ENCODE assay signal across 27 mouse cellular contexts in genomic region chr4:82970901-82971648, GRCm38 (mm10).
DNase-seq lines count a peak whose midpoint lies in the region; ATAC-seq and TF ChIP-seq lines count a peak whose summit lies in the region.
"Had no signal": no experiment of that assay in that cellular context is flagged by ENCODE, and none has a peak within 500 bp of the region (broad histone marks: within the 10 kb centered on the region; RNA-seq: fewer than 3 reads in every experiment).

No protein-coding gene starts in this region.

- no peaks in the 10 kb centered on the region for H3K36me3 ChIP-seq in forebrain, embryonic 13.5 days (ENCODE audit: poor library complexity, severe bottlenecking)
- peaks cover 4% of the 10 kb centered on the region; the same call in 1 of the 2 replicates for H3K36me3 ChIP-seq in forebrain, embryonic 10.5 days (replicated peaks)
- H3K36me3 ChIP-seq in hindbrain, embryonic 16.5 days (ENCODE audit: control insufficient read depth, insufficient read depth, low read length): no peaks in the 10 kb centered on the region
- no peaks in the 10 kb centered on the region for H3K36me3 ChIP-seq in hindbrain, postnatal 0 days (ENCODE audit: insufficient read depth, low read length)
- no peaks in the 10 kb centered on the region for H3K36me3 ChIP-seq in midbrain, postnatal 0 days (ENCODE audit: insufficient read depth, low read length)
- no peaks in the 10 kb centered on the region for H3K36me3 ChIP-seq in midbrain, embryonic 16.5 days (ENCODE audit: control insufficient read depth, insufficient read depth, low read length)
- H3K36me3 ChIP-seq in forebrain, postnatal 0 days (ENCODE audit: insufficient read depth): no peaks in the 10 kb centered on the region
- H3K36me3 ChIP-seq: heart, embryonic 15.5 days; hindbrain, embryonic 15.5 days; liver, embryonic 15.5 days had no signal

- no peaks in the 10 kb centered on the region for H3K9me3 ChIP-seq in forebrain, embryonic 13.5 days (replicated peaks)
- no peaks in the 10 kb centered on the region for H3K9me3 ChIP-seq in forebrain, embryonic 10.5 days
- no peaks in the 10 kb centered on the region for H3K9me3 ChIP-seq in hindbrain, embryonic 16.5 days (ENCODE audit: control insufficient read depth, low read length)
- no peaks in the 10 kb centered on the region for H3K9me3 ChIP-seq in hindbrain, postnatal 0 days (ENCODE audit: low read length)
- H3K9me3 ChIP-seq in midbrain, postnatal 0 days (ENCODE audit: low read length): no peaks in the 10 kb centered on the region
- H3K9me3 ChIP-seq in midbrain, embryonic 16.5 days (replicated peaks; ENCODE audit: control insufficient read depth, low read length, poor library complexity, severe bottlenecking): no peaks in the 10 kb centered on the region
- no peaks in the 10 kb centered on the region for H3K9me3 ChIP-seq in forebrain, postnatal 0 days (ENCODE audit: low read length)
- H3K9me3 ChIP-seq: embryonic facial prominence, embryonic 15.5 days; heart, embryonic 15.5 days; hindbrain, embryonic 15.5 days; liver, embryonic 15.5 days had no signal

- TF ChIP-seq CTCF in hindbrain, postnatal 0 days (IDR thresholded peaks at IDR 0.05; ENCODE audit: low read depth): no peak
- no peak for TF ChIP-seq CTCF in midbrain, postnatal 0 days (IDR thresholded peaks at IDR 0.05)
- TF ChIP-seq CTCF in forebrain, postnatal 0 days (IDR thresholded peaks at IDR 0.05; ENCODE audit: low read depth): no peak

- H3K4me2 ChIP-seq in forebrain, embryonic 13.5 days: no peak overlapping the region
- H3K4me2 ChIP-seq in hindbrain, embryonic 16.5 days (ENCODE audit: low read length): no peak overlapping the region
- no peak overlapping the region for H3K4me2 ChIP-seq in hindbrain, postnatal 0 days (ENCODE audit: low read depth, low read length)
- H3K4me2 ChIP-seq in midbrain, postnatal 0 days (ENCODE audit: low read depth, low read length, poor library complexity, severe bottlenecking): no peak overlapping the region
- H3K4me2 ChIP-seq in midbrain, embryonic 16.5 days (ENCODE audit: low read length): no peak overlapping the region
- no peak overlapping the region for H3K4me2 ChIP-seq in forebrain, postnatal 0 days (ENCODE audit: low read depth)
- H3K4me2 ChIP-seq: embryonic facial prominence, embryonic 15.5 days; heart, embryonic 15.5 days; hindbrain, embryonic 15.5 days; liver, embryonic 15.5 days; midbrain, embryonic 11.5 days had no signal

- peaks cover 5% of the 10 kb centered on the region; the same call in 1 of the 2 replicates for H3K4me1 ChIP-seq in forebrain, embryonic 13.5 days
- H3K4me1 ChIP-seq in forebrain, embryonic 10.5 days: peaks cover 13% of the 10 kb centered on the region
- no peaks in the 10 kb centered on the region; the same call in 1 of the 2 replicates for H3K4me1 ChIP-seq in hindbrain, embryonic 16.5 days (ENCODE audit: control insufficient read depth, insufficient read depth, low read depth, low read length)
- H3K4me1 ChIP-seq in hindbrain, postnatal 0 days (ENCODE audit: insufficient read depth, low read length): no peaks in the 10 kb centered on the region
- no peaks in the 10 kb centered on the region for H3K4me1 ChIP-seq in midbrain, postnatal 0 days (ENCODE audit: insufficient read depth, low read length)
- H3K4me1 ChIP-seq in midbrain, embryonic 16.5 days (ENCODE audit: control insufficient read depth, insufficient read depth, low read length): no peaks in the 10 kb centered on the region; the same call in 1 of the 2 replicates
- no peaks in the 10 kb centered on the region; the same call in 1 of the 2 replicates for H3K4me1 ChIP-seq in forebrain, postnatal 0 days (ENCODE audit: insufficient read depth)
- H3K4me1 ChIP-seq: embryonic facial prominence, embryonic 15.5 days; heart, embryonic 15.5 days; liver, embryonic 15.5 days had no signal

- no peak overlapping the region for H3K9ac ChIP-seq in forebrain, embryonic 13.5 days
- no peak overlapping the region for H3K9ac ChIP-seq in hindbrain, embryonic 16.5 days (ENCODE audit: low read depth, low read length)
- H3K9ac ChIP-seq in hindbrain, postnatal 0 days (replicated peaks; ENCODE audit: low read length): no peak overlapping the region
- H3K9ac ChIP-seq in midbrain, postnatal 0 days (replicated peaks; ENCODE audit: low read length, poor library complexity, severe bottlenecking): no peak overlapping the region
- no peak overlapping the region for H3K9ac ChIP-seq in midbrain, embryonic 16.5 days (ENCODE audit: low read depth, low read length)
- H3K9ac ChIP-seq in forebrain, postnatal 0 days: no peak overlapping the region
- H3K9ac ChIP-seq: embryonic facial prominence, embryonic 15.5 days; heart, embryonic 15.5 days; hindbrain, embryonic 15.5 days; liver, embryonic 15.5 days had no signal

- H3K27me3 ChIP-seq in forebrain, embryonic 13.5 days: no peaks in the 10 kb centered on the region
- H3K27me3 ChIP-seq in forebrain, embryonic 10.5 days (ENCODE audit: poor library complexity, severe bottlenecking): no peaks in the 10 kb centered on the region
- H3K27me3 ChIP-seq in hindbrain, embryonic 16.5 days (replicated peaks; ENCODE audit: control insufficient read depth, insufficient read depth, low read length): no peaks in the 10 kb centered on the region
- H3K27me3 ChIP-seq in hindbrain, postnatal 0 days (ENCODE audit: insufficient read depth, low read length): no peaks in the 10 kb centered on the region
- H3K27me3 ChIP-seq in midbrain, postnatal 0 days (ENCODE audit: insufficient read depth, low read length): no peaks in the 10 kb centered on the region
- H3K27me3 ChIP-seq in midbrain, embryonic 16.5 days (ENCODE audit: control insufficient read depth, insufficient read depth, low read depth, low read length): no peaks in the 10 kb centered on the region
- no peaks in the 10 kb centered on the region for H3K27me3 ChIP-seq in forebrain, postnatal 0 days (ENCODE audit: insufficient read depth, low read length)
- H3K27me3 ChIP-seq: embryonic facial prominence, embryonic 15.5 days; heart, embryonic 15.5 days; hindbrain, embryonic 15.5 days; liver, embryonic 15.5 days had no signal

- H3K27ac ChIP-seq in forebrain, embryonic 13.5 days: peak overlapping the region; percentile 60
- no peak overlapping the region for H3K27ac ChIP-seq in forebrain, embryonic 10.5 days
- no peak overlapping the region for H3K27ac ChIP-seq in hindbrain, embryonic 16.5 days (ENCODE audit: low read depth, low read length)
- H3K27ac ChIP-seq in hindbrain, postnatal 0 days: no peak overlapping the region
- no peak overlapping the region for H3K27ac ChIP-seq in midbrain, postnatal 0 days (ENCODE audit: low read depth, low read length)
- H3K27ac ChIP-seq in midbrain, embryonic 16.5 days (ENCODE audit: low read length): no peak overlapping the region
- H3K27ac ChIP-seq in forebrain, postnatal 0 days (ENCODE audit: low read depth, low read length): no peak overlapping the region; the same call in 1 of the 2 replicates
- H3K27ac ChIP-seq: embryonic facial prominence, embryonic 15.5 days; gastrocnemius, adult 2 months; heart, embryonic 15.5 days; liver, embryonic 15.5 days; macrophage had no signal

- no peak for DNase-seq in forebrain, embryonic 10.5 days (ENCODE audit: extremely low spot score, low spot score)
- DNase-seq in hindbrain, postnatal 0 days (ENCODE audit: low spot score): no peak
- DNase-seq in midbrain, postnatal 0 days (ENCODE audit: low spot score): peak; percentile 36
- DNase-seq in forebrain, postnatal 0 days: peak; percentile 39
- DNase-seq in gastrocnemius, postnatal 25 days: no peak
- DNase-seq: adrenal gland, postnatal 14 days; cerebellum, adult 11 months; cerebellum, adult 9-11 months; gastrocnemius, adult 2 months; heart, postnatal 36 days; kidney, adult 9 months; kidney, postnatal 14 days; layer of hippocampus, postnatal 36 days; liver; thymus, adult 18-20 months; thymus, postnatal 36 days had no signal

- WGBS in forebrain, embryonic 13.5 days: 54% methylated on average over 12 of the region's 12 CpGs
- WGBS in forebrain, embryonic 10.5 days: 86% methylated on average over 12 of the region's 12 CpGs
- WGBS in hindbrain, embryonic 16.5 days: 60% methylated on average over 12 of the region's 12 CpGs
- whole genome bisulfite sequencing in hindbrain, postnatal 0 days: 61% methylated on average over 12 of the region's 12 CpGs
- WGBS in midbrain, postnatal 0 days: 67% methylated on average over 12 of the region's 12 CpGs
- WGBS in midbrain, embryonic 16.5 days: 69% methylated on average over 12 of the region's 12 CpGs
- 39% methylated on average over 12 of the region's 12 CpGs for WGBS in forebrain, postnatal 0 days

- ATAC-seq in forebrain, embryonic 13.5 days: peak; percentile 57; the same call in 1 of the 2 replicates
- peak; percentile 42; the same call in 1 of the 2 replicates for ATAC-seq in hindbrain, embryonic 16.5 days
- no peak for ATAC-seq in hindbrain, postnatal 0 days
- no peak for ATAC-seq in midbrain, postnatal 0 days (ENCODE audit: low FRiP score)
- ATAC-seq in midbrain, embryonic 16.5 days: no peak
- ATAC-seq in forebrain, postnatal 0 days: peak; percentile 38
- ATAC-seq: intestine, embryonic 16.5 days had no signal

- H3K4me3 ChIP-seq in forebrain, embryonic 13.5 days: no peak overlapping the region
- H3K4me3 ChIP-seq in forebrain, embryonic 10.5 days: no peak overlapping the region
- no peak overlapping the region for H3K4me3 ChIP-seq in hindbrain, embryonic 16.5 days (ENCODE audit: low read length)
- no peak overlapping the region for H3K4me3 ChIP-seq in hindbrain, postnatal 0 days (ENCODE audit: low read length)
- no peak overlapping the region for H3K4me3 ChIP-seq in midbrain, postnatal 0 days (ENCODE audit: low read depth, low read length)
- H3K4me3 ChIP-seq in midbrain, embryonic 16.5 days (ENCODE audit: low read depth, low read length): no peak overlapping the region
- no peak overlapping the region for H3K4me3 ChIP-seq in forebrain, postnatal 0 days (ENCODE audit: low read depth, low read length)
- H3K4me3 ChIP-seq: embryonic facial prominence, embryonic 15.5 days; gastrocnemius, adult 2 months; heart, embryonic 15.5 days; hindbrain, embryonic 15.5 days; liver, embryonic 15.5 days; myocyte had no signal

Comparison
In these comparisons a context has a peak if more than half of its experiments do, and no peak if none do; other contexts are left out.
1. ATAC-seq: peak in forebrain, embryonic 13.5 days (single experiment), hindbrain, embryonic 16.5 days (single experiment) and forebrain, postnatal 0 days (single experiment); none in hindbrain, postnatal 0 days (single experiment), midbrain, postnatal 0 days (single experiment) and midbrain, embryonic 16.5 days (single experiment).
2. DNase-seq: peak in midbrain, postnatal 0 days (single experiment) and forebrain, postnatal 0 days (single experiment); none in forebrain, embryonic 10.5 days (single experiment), hindbrain, postnatal 0 days (single experiment) and gastrocnemius, postnatal 25 days (single experiment).